Mouse (Mus musculus): ENCODE measurements around the gene Slc18a2. TPM values are rescaled to one million over a fixed set of nuclear protein-coding genes. Genes with fewer than 3 reads are reported as not detected.

Gene Slc18a2
- polyA plus RNA-seq, 1 experiment from 2014 or later: 12.6 TPM

DNA sequence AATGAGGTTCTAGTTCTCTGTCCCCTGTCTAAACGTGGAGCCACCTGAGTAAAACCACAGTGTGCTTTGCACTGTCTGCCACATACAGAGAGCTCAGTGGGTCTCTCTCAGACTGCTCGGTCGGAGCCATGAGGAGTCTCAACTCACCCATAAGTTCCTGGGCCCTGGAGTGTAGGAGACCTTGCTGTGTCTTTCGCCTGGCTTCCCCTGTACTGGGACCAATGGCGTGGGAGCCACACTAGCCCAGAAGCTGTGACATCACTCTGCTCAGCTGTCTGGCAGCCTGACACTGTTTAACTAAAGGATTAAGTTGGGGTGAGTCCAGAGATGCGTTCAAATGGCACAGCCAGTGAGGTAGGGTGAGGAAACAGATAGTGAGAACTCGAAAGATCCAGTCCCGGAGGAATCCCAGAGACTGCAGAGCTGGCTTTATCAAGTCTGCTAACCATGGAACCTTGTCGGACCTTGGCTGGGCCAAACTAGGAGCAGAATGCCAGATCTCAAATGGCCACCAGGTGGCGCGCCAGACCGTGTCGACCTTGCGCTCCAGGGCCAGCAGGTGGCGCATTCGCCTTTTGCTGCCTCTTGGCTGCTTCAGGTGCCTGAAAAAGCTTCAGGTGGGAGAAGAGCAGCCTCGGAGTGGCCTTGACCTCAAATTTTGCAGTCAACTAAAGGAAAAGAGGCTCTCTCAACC is 21.4 kb upstream of the Slc18a2 start:
- peak; percentile 69; the same call in 1 of the 2 replicates for ATAC-seq (replicated peaks; ENCODE audit: extremely low read depth, insufficient read depth, low FRiP score)
- H3K4me3 ChIP-seq (ENCODE audit: low read length): no peak overlapping the region

DNA sequence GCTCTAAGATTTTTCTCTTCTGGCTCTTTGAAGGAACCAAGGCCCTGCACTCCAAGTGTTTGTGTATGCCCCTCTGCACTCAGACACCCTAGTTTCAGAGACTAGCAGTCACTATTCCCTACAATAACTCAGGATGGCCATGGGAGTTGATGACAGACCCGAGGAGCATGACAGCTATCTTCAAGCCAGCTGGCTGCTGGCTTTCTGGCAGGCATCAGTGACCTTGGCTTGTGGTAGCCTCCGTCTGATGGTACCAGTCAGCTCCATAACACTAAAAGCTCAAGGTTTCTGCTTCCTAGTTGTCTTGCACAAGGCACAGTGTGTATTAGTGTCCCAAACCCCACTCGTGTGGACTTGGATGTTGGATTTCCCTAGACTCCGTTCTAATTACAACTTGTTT is 18.7 kb upstream of the Slc18a2 start:
- no peaks in the 10 kb centered on the region for H3K9me3 ChIP-seq (replicated peaks; ENCODE audit: control insufficient read depth, low read length)
- no peak overlapping the region for H3K27ac ChIP-seq (ENCODE audit: low read length)
- H3K4me1 ChIP-seq (ENCODE audit: control insufficient read depth, insufficient read depth, low read length): no peaks in the 10 kb centered on the region
- 70% methylated on average over 4 of the region's 4 CpGs for WGBS
- H3K4me2 ChIP-seq (ENCODE audit: low read depth, low read length): no peak overlapping the region
- H3K4me3 ChIP-seq (ENCODE audit: low read length): no peak overlapping the region
- ATAC-seq (replicated peaks; ENCODE audit: extremely low read depth, insufficient read depth, low FRiP score): no peak
- H3K36me3 ChIP-seq (ENCODE audit: control insufficient read depth, insufficient read depth): no peaks in the 10 kb centered on the region
- H3K27me3 ChIP-seq (ENCODE audit: control insufficient read depth, insufficient read depth, low read length): peaks cover 5% of the 10 kb centered on the region; the same call in 1 of the 2 replicates
- no peak overlapping the region for H3K9ac ChIP-seq (ENCODE audit: low read length)

More for the DNA sequence above, 21.4 kb upstream of the Slc18a2 start:
- no peaks in the 10 kb centered on the region for H3K36me3 ChIP-seq (ENCODE audit: control insufficient read depth, insufficient read depth)
- peaks cover 5% of the 10 kb centered on the region; the same call in 1 of the 2 replicates for H3K27me3 ChIP-seq (ENCODE audit: control insufficient read depth, insufficient read depth, low read length)
- H3K4me2 ChIP-seq (ENCODE audit: low read depth, low read length): no peak overlapping the region
- H3K27ac ChIP-seq (ENCODE audit: low read length): no peak overlapping the region
- H3K9ac ChIP-seq (ENCODE audit: low read length): no peak overlapping the region
- no peaks in the 10 kb centered on the region for H3K4me1 ChIP-seq (ENCODE audit: control insufficient read depth, insufficient read depth, low read length)
- WGBS: 20% methylated on average over 17 of the region's 17 CpGs
- H3K9me3 ChIP-seq (replicated peaks; ENCODE audit: control insufficient read depth, low read length): no peaks in the 10 kb centered on the region

- H3K9ac ChIP-seq (ENCODE audit: low read length): no peak overlapping the region
- ATAC-seq (replicated peaks; ENCODE audit: extremely low read depth, insufficient read depth, low FRiP score): no peak
- no peaks in the 10 kb centered on the region for H3K4me1 ChIP-seq (ENCODE audit: control insufficient read depth, insufficient read depth, low read length)
- peaks cover 3% of the 10 kb centered on the region; the same call in 1 of the 2 replicates for H3K27me3 ChIP-seq (ENCODE audit: control insufficient read depth, insufficient read depth, low read length)
- H3K27ac ChIP-seq (ENCODE audit: low read length): no peak overlapping the region
- H3K9me3 ChIP-seq (replicated peaks; ENCODE audit: control insufficient read depth, low read length): no peaks in the 10 kb centered on the region
- 76% methylated on average over 2 of the region's 2 CpGs for WGBS
- no peak overlapping the region for H3K4me2 ChIP-seq (ENCODE audit: low read depth, low read length)
- H3K4me3 ChIP-seq (ENCODE audit: low read length): no peak overlapping the region
- no peaks in the 10 kb centered on the region for H3K36me3 ChIP-seq (ENCODE audit: control insufficient read depth, insufficient read depth)
Observed at GRCm38 (mm10) chr19:59243057-59243456, 17.6 kb upstream of the Slc18a2 start.

DNA sequence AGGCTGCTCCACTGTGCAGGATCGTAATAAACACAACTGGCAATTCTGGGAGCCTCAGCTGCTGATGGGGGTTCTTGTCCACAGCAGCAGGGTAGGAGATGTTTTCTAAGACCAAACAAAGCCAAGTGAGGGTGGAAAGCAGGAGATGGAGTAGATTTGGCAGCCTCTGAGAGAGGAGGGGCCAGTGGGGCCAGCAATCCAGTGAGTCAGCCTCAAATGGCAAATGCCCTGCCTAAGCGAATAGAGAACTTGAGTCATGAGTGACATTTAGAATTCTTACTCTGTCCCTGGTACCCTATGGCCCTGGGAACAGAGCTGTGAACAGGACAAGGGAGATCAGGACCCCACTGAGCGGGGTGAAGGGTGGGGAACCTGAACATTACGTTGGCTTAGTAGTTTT is 12.6 kb upstream of the Slc18a2 start:
- Histone ChIP-seq H3K27me3 (ENCODE audit: control insufficient read depth, insufficient read depth, low read length) (no peaks in the 10 kb centered on the region), H3K4me1 (ENCODE audit: control insufficient read depth, insufficient read depth, low read length) (no peaks in the 10 kb centered on the region), H3K4me2 (ENCODE audit: low read depth, low read length) (no peak overlapping the region), H3K36me3 (ENCODE audit: control insufficient read depth, insufficient read depth) (no peaks in the 10 kb centered on the region), H3K9me3 (replicated peaks; ENCODE audit: control insufficient read depth, low read length) (no peaks in the 10 kb centered on the region), H3K27ac (ENCODE audit: low read length) (no peak overlapping the region), H3K9ac (ENCODE audit: low read length) (no peak overlapping the region), H3K4me3 (ENCODE audit: low read length) (no peak overlapping the region)
- 82% methylated on average over 4 of the region's 4 CpGs for WGBS
- no peak for ATAC-seq (replicated peaks; ENCODE audit: extremely low read depth, insufficient read depth, low FRiP score)

DNA sequence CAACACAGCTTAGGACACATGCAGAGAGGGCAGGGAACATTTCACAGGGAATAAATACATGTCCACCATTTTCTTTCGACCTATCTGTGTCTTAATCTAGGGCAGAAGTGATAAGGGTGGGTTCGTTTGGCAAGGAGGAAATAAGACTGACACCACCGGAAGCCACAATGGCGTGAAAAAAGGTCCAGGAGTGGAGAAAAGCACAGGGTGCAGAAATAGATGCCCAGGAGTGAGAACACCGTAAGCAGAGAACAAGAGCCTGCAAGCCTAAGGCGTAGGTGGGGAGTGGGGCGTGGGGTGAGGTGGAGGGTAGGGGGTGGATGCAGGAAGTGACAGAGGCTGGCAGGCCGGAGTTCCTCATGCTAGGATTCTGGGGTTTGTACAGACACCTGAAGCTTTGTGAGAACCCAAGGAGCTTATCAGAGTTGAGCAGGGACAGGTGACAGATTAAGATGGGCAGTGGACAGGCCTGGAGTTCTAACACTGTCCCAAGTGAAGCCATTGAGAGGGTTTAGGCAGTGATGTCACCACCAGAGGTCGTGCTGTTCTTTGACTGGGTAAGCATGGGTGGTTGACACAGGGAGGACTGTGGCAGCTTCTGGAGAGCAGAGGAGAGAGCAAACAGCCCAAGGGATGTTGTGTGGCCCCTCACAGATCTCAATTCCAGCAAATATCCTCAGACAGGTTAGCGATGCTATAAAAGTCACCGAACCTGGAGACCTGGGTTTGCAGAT is 12.0 kb upstream of the Slc18a2 start:
- no peaks in the 10 kb centered on the region for H3K4me1 ChIP-seq (ENCODE audit: control insufficient read depth, insufficient read depth, low read length)
- no peak overlapping the region for H3K4me2 ChIP-seq (ENCODE audit: low read depth, low read length)
- no peaks in the 10 kb centered on the region for H3K27me3 ChIP-seq (ENCODE audit: control insufficient read depth, insufficient read depth, low read length)
- 66% methylated on average over 11 of the region's 11 CpGs for WGBS
- H3K9me3 ChIP-seq (replicated peaks; ENCODE audit: control insufficient read depth, low read length): no peaks in the 10 kb centered on the region
- no peaks in the 10 kb centered on the region for H3K36me3 ChIP-seq (ENCODE audit: control insufficient read depth, insufficient read depth)
- H3K4me3 ChIP-seq (ENCODE audit: low read length): no peak overlapping the region
- H3K9ac ChIP-seq (ENCODE audit: low read length): no peak overlapping the region
- H3K27ac ChIP-seq (ENCODE audit: low read length): no peak overlapping the region
- no peak for ATAC-seq (replicated peaks; ENCODE audit: extremely low read depth, insufficient read depth, low FRiP score)

GRCm38 (mm10) chr19:59252651-59253050 is 8.0 kb upstream of the Slc18a2 start:
- H3K36me3 ChIP-seq (ENCODE audit: control insufficient read depth, insufficient read depth): no peaks in the 10 kb centered on the region
- no peak overlapping the region for H3K4me2 ChIP-seq (ENCODE audit: low read depth, low read length)
- H3K4me3 ChIP-seq (ENCODE audit: low read length): no peak overlapping the region
- ATAC-seq (replicated peaks; ENCODE audit: extremely low read depth, insufficient read depth, low FRiP score): no peak
- H3K9me3 ChIP-seq (replicated peaks; ENCODE audit: control insufficient read depth, low read length): peaks cover 11% of the 10 kb centered on the region
- H3K4me1 ChIP-seq (ENCODE audit: control insufficient read depth, insufficient read depth, low read length): no peaks in the 10 kb centered on the region
- no peaks in the 10 kb centered on the region for H3K27me3 ChIP-seq (ENCODE audit: control insufficient read depth, insufficient read depth, low read length)
- H3K27ac ChIP-seq (ENCODE audit: low read length): no peak overlapping the region
- no peak overlapping the region for H3K9ac ChIP-seq (ENCODE audit: low read length)
- WGBS: 76% methylated on average over 2 of the region's 2 CpGs

DNA sequence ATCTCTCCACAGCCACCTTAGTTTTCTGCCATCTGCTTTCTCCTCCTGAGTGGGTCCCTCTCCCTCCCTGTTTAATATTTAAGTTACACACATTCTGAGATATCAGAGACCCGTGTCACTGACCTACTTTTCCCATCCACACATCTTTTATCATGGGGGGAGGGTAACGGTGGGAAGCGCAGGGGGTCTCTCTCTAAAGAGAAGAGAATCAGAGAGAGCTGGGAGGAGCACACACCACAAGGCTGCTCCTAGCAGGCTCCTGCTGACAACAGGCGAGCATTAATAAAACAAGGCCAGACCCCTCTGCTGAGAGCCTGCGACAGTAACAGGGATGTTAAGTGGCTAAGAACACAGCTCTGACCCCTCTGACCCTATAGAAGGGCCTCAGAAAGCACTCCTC is 1.1 kb upstream of the Slc18a2 start:
- Histone ChIP-seq H3K27ac (ENCODE audit: low read length) (no peak overlapping the region), H3K4me3 (ENCODE audit: low read length) (no peak overlapping the region), H3K27me3 (ENCODE audit: control insufficient read depth, insufficient read depth, low read length) (peaks cover 25% of the 10 kb centered on the region), H3K9ac (ENCODE audit: low read length) (no peak overlapping the region), H3K4me2 (ENCODE audit: low read depth, low read length) (no peak overlapping the region), H3K4me1 (ENCODE audit: control insufficient read depth, insufficient read depth, low read length) (peaks cover 4% of the 10 kb centered on the region), H3K36me3 (ENCODE audit: control insufficient read depth, insufficient read depth) (no peaks in the 10 kb centered on the region), H3K9me3 (replicated peaks; ENCODE audit: control insufficient read depth, low read length) (peaks cover 11% of the 10 kb centered on the region)
- ATAC-seq (replicated peaks; ENCODE audit: extremely low read depth, insufficient read depth, low FRiP score): no peak
- 45% methylated on average over 5 of the region's 5 CpGs for WGBS

- Histone ChIP-seq H3K27ac (ENCODE audit: low read length) (no peak overlapping the region), H3K9ac (ENCODE audit: low read length) (peak overlapping the region; percentile 65; the same call in 1 of the 2 replicates), H3K4me3 (ENCODE audit: low read length) (peak overlapping the region; percentile 56), H3K4me1 (ENCODE audit: control insufficient read depth, insufficient read depth, low read length) (peaks cover 4% of the 10 kb centered on the region), H3K27me3 (ENCODE audit: control insufficient read depth, insufficient read depth, low read length) (peaks cover 25% of the 10 kb centered on the region), H3K36me3 (ENCODE audit: control insufficient read depth, insufficient read depth) (no peaks in the 10 kb centered on the region), H3K4me2 (ENCODE audit: low read depth, low read length) (peak overlapping the region; percentile 88), H3K9me3 (replicated peaks; ENCODE audit: control insufficient read depth, low read length) (peaks cover 7% of the 10 kb centered on the region)
- 36% methylated on average over 7 of the region's 7 CpGs for WGBS
- ATAC-seq (replicated peaks; ENCODE audit: extremely low read depth, insufficient read depth, low FRiP score): 0 out of 2 replicates have a peak, but pooled peaks have one; percentile 1
Observed at GRCm38 (mm10) chr19:59261604-59262003, 908 bp downstream of the Slc18a2 start.

DNA sequence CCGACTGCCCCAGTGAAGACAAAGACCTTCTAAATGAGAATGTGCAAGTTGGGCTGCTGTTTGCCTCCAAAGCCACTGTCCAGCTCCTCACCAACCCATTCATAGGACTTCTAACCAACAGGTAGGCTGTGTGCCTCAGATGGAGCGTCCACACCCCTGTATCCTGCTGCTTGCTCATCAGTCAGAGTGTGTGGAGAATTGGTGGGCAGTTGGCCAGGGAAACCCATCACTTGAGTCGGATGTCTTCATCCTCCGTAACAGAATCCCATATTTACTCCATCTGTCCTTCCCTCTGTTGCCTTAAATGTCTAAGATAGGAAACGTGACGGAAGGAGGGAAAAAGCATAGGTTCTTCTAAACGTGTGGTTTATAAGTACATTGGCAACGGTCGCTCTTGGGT is 2.5 kb downstream of the Slc18a2 start:
- peaks cover 4% of the 10 kb centered on the region for H3K4me1 ChIP-seq (ENCODE audit: control insufficient read depth, insufficient read depth, low read length)
- H3K4me3 ChIP-seq (ENCODE audit: low read length): no peak overlapping the region
- no peaks in the 10 kb centered on the region for H3K36me3 ChIP-seq (ENCODE audit: control insufficient read depth, insufficient read depth)
- H3K4me2 ChIP-seq (ENCODE audit: low read depth, low read length): no peak overlapping the region
- peaks cover 25% of the 10 kb centered on the region for H3K27me3 ChIP-seq (ENCODE audit: control insufficient read depth, insufficient read depth, low read length)
- WGBS: 81% methylated on average over 9 of the region's 9 CpGs
- ATAC-seq (replicated peaks; ENCODE audit: extremely low read depth, insufficient read depth, low FRiP score): no peak
- H3K9me3 ChIP-seq (replicated peaks; ENCODE audit: control insufficient read depth, low read length): no peaks in the 10 kb centered on the region
- H3K9ac ChIP-seq (ENCODE audit: low read length): no peak overlapping the region
- no peak overlapping the region for H3K27ac ChIP-seq (ENCODE audit: low read length)
